Mouse (Mus musculus): Measurements from ENCODE around the gene Fbxl7. TPM values are rescaled to one million over a fixed set of nuclear protein-coding genes. Genes with fewer than 3 reads are reported as not detected.
"Not testable (repeated sequence)": the region's sequence is repeated elsewhere in the genome, so short reads cannot be mapped to it uniquely, and the experiment has no call there.

The Fbxl7 gene
- total and polyA plus RNA-seq, 3 experiments, result not detected

DNA sequence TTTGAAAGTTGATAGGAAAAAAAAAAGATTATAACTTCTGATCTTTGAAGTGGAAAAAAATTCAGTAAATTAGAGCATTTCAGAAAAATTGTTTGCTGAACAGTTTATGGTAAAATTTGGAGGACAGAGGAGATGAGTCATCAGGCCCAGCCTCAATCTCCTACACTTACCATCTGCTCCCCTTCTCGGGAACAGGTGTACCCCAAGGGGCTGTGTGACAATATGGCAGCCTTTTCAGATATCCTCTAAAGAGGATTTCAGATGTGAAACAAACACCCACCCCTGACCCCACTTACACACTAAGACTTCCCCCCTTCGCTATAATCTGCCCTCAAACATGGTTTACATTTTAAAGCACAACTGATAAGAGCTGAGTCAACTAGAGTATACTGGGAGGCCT is 164.6 kb downstream of the Fbxl7 start:
- no peak for DNase-seq (ENCODE audit: extremely low read depth)
- H3K27me3 ChIP-seq (replicated peaks), result no peaks in the 10 kb centered on the region
- H3K79me2 ChIP-seq (replicated peaks; ENCODE audit: control insufficient read depth, extremely low read depth, insufficient read depth, poor library complexity, severe bottlenecking), result no peaks in the 10 kb centered on the region
- H3K4me3 ChIP-seq (replicated peaks in 1 of 3; ENCODE audit: low read depth in 2 of 3, low read length in 2 of 3, poor library complexity in 1 of 3), result no peak overlapping the region
- H3K9me3 ChIP-seq (replicated peaks; ENCODE audit: low read length), result no peaks in the 10 kb centered on the region
- in situ Hi-C loops (cut with MboI; ENCODE audit: low pct_ligation_motif_present, low pct_unique_long_range_greater_than_20kb, low sequenced_read_pairs) (no loop called here), dilution Hi-C loops (cut with MboI; ENCODE audit: extremely low pct_ligation_motif_present, extremely low pct_unique_long_range_greater_than_20kb, low sequenced_read_pairs) (no loop called here)
- TF ChIP-seq POLR2A (IDR thresholded peaks at IDR 0.05; ENCODE audit: low read depth, low read length) (no peak), CHD2 (IDR thresholded peaks at IDR 0.05; ENCODE audit: low read length) (no peak), USF2 (conservative IDR thresholded peaks at IDR 0.05; ENCODE audit: low read depth, low read length) (no peak), USF1 (IDR thresholded peaks at IDR 0.05; ENCODE audit: low read depth, low read length) (no peak), TBP (conservative IDR thresholded peaks at IDR 0.05; ENCODE audit: low read depth, low read length) (no peak)
- H3K9ac ChIP-seq (ENCODE audit: insufficient read depth, low read depth), result no peak overlapping the region
- H3K4me1 ChIP-seq (ENCODE audit: control insufficient read depth in 1 of 2, insufficient read depth in 2 of 2), result no peaks in the 10 kb centered on the region
- H3K4me2 ChIP-seq (ENCODE audit: insufficient read depth, low read depth, poor library complexity, severe bottlenecking), result no peak overlapping the region
- H3K36me3 ChIP-seq (replicated peaks in 1 of 2; ENCODE audit: control insufficient read depth in 1 of 2, insufficient read depth in 1 of 2, low read length in 1 of 2), result no peaks in the 10 kb centered on the region
- H3K27ac ChIP-seq (ENCODE audit: insufficient read depth, low read depth), result no peak overlapping the region

DNA sequence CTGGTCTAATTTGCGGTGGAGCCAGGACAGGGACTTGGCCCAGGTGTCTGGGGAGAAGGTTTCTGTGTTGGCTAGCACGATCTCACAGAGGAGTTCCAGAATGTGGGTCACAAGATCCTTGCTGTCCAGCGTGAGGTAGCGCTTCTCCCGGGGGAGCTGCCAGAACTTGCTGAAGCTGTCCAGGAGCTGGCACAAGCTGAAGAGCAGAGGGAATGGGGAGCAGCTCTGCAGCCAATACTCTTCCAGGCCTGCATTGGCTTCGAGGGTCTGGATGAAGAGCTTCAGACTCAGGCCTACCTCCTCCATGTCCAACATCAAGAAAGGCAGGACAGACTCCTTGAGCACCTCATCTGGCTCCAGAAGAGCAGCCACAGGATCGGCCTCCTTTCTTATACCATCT is 166.0 kb downstream of the Fbxl7 start:
- dilution Hi-C loops (cut with MboI; ENCODE audit: extremely low pct_ligation_motif_present, extremely low pct_unique_long_range_greater_than_20kb, low sequenced_read_pairs); H3K4me2 ChIP-seq (ENCODE audit: insufficient read depth, low read depth, poor library complexity, severe bottlenecking); DNase-seq (ENCODE audit: extremely low read depth); H3K27ac ChIP-seq (ENCODE audit: insufficient read depth, low read depth); H3K36me3 ChIP-seq (replicated peaks in 1 of 2; ENCODE audit: control insufficient read depth in 1 of 2, insufficient read depth in 1 of 2, low read length in 1 of 2); H3K4me3 ChIP-seq (replicated peaks in 1 of 3; ENCODE audit: low read depth in 2 of 3, low read length in 2 of 3, poor library complexity in 1 of 3); H3K27me3 ChIP-seq (replicated peaks); H3K9ac ChIP-seq (ENCODE audit: insufficient read depth, low read depth); H3K79me2 ChIP-seq (replicated peaks; ENCODE audit: control insufficient read depth, extremely low read depth, insufficient read depth, poor library complexity, severe bottlenecking); in situ Hi-C loops (cut with MboI; ENCODE audit: low pct_ligation_motif_present, low pct_unique_long_range_greater_than_20kb, low sequenced_read_pairs); H3K9me3 ChIP-seq (replicated peaks; ENCODE audit: low read length); H3K4me1 ChIP-seq (ENCODE audit: control insufficient read depth in 1 of 2, insufficient read depth in 2 of 2): not testable (repeated sequence)

DNA sequence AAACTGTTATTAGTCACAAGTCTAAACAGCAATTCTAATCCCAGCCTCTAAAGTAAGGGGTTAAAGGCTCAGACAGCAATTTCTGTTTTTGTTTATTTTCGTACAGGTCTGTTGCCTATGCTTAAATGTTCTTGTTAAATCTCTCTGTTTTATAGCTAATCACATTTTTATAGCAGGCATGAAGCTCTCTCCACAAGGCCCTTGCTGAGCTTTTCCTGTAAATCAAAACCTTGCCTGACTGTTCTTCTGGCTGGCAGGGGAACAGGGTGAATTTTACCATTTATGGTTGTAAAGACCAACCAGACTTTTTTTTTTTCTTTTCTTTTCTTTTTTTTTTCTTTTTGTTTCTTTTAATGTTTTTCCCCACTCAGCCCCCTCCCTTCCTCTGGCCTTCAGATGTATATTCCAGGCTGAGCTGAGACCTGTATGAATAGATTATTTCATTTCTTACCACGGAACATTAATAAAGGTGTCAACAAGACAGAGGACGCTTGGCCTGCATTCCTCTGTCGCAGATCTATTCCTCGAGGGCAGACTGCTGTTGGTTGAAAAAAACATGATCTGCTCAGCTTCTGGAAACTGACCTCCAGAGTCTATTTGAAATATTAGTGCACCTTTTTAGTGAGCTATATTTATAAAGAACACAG is 176.9 kb downstream of the Fbxl7 start:
- Histone ChIP-seq H3K27me3 (replicated peaks) (no peaks in the 10 kb centered on the region), H3K4me1 (ENCODE audit: control insufficient read depth in 1 of 2, insufficient read depth in 2 of 2) (peaks cover 0 to 10% of the 10 kb centered on the region in 2 experiments; a peak in 2 of 4 replicates), H3K9me3 (replicated peaks; ENCODE audit: low read length) (no peaks in the 10 kb centered on the region), H3K79me2 (replicated peaks; ENCODE audit: control insufficient read depth, extremely low read depth, insufficient read depth, poor library complexity, severe bottlenecking) (no peaks in the 10 kb centered on the region), H3K4me3 (replicated peaks in 1 of 3; ENCODE audit: low read depth in 2 of 3, low read length in 2 of 3, poor library complexity in 1 of 3) (no peak overlapping the region), H3K27ac (ENCODE audit: insufficient read depth, low read depth) (no peak overlapping the region), H3K36me3 (replicated peaks in 1 of 2; ENCODE audit: control insufficient read depth in 1 of 2, insufficient read depth in 1 of 2, low read length in 1 of 2) (no peaks in the 10 kb centered on the region), H3K9ac (ENCODE audit: insufficient read depth, low read depth) (no peak overlapping the region), H3K4me2 (ENCODE audit: insufficient read depth, low read depth, poor library complexity, severe bottlenecking) (no peak overlapping the region)
- TF ChIP-seq MAFK (IDR thresholded peaks at IDR 0.05; ENCODE audit: insufficient replicate concordance, low read length) (no peak), ETS1 (conservative IDR thresholded peaks at IDR 0.05; ENCODE audit: low read depth, low read length) (no peak)
- DNase-seq (ENCODE audit: extremely low read depth), result no peak
- dilution Hi-C loops (cut with MboI; ENCODE audit: extremely low pct_ligation_motif_present, extremely low pct_unique_long_range_greater_than_20kb, low sequenced_read_pairs), result no loop called here
- in situ Hi-C loops (cut with MboI; ENCODE audit: low pct_ligation_motif_present, low pct_unique_long_range_greater_than_20kb, low sequenced_read_pairs), result no loop called here

Data from CH12.LX (cell line).